Mouse (Mus musculus): ENCODE measurements around the gene U2af1.
"Not testable (repeated sequence)": the region's sequence is repeated elsewhere in the genome, so short reads cannot be mapped to it uniquely, and the experiment has no call there.

U2af1 gene

DNA sequence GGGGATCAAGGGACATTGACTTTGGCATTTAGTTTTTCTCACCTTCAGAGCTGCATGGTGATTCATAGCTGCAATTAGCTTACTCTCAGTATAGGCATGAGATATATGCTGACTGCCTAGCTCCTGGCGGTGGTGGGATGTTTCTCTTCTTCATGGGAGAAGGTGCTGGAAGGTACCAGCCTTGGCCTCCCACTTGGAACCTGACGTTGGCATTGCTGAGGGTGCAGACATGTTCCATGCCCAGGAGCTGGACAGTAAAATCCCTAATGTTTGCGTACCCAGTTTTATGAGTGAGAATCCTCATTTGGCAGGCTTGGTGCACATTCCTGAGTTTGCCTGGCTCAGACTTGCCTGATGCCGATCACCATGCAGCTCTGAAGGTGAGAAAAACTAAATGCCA is 35.6 kb downstream of the U2af1 start:
- no peak for DNase-seq (ENCODE audit: low read depth, low spot score)

- no peak for DNase-seq (ENCODE audit: low read depth, low spot score)
Observed at GRCm38 (mm10) chr17:31613086-31613755, 45.5 kb downstream of the U2af1 start.

GRCm38 (mm10) chr17:31609895-31610294 is 48.8 kb downstream of the U2af1 start:
- DNase-seq (ENCODE audit: low read depth, low spot score): no peak

DNA sequence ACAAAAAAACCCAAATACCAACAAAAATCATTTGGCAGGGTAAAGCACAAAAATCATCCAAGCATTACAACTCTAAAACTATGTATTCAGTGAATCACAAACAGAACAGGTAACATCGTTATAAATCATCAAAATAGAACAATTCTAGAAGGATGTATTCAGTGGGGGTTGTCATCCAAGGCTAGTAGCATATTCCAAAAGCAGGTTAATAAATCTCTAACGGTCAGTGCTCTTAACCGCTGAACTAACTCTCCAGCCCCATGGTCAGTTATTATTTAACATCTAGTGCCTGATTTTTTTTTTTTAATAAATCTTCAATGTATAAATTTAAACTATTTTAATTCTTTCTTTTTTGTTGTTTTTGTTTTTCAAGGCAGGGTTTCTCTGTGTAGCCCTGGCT is 49.5 kb downstream of the U2af1 start:
- not testable (repeated sequence) for DNase-seq (ENCODE audit: low read depth, low spot score)

GRCm38 (mm10) chr17:31607256-31607951 is 51.3 kb downstream of the U2af1 start:
- no peak for DNase-seq (ENCODE audit: low read depth, low spot score)

DNA sequence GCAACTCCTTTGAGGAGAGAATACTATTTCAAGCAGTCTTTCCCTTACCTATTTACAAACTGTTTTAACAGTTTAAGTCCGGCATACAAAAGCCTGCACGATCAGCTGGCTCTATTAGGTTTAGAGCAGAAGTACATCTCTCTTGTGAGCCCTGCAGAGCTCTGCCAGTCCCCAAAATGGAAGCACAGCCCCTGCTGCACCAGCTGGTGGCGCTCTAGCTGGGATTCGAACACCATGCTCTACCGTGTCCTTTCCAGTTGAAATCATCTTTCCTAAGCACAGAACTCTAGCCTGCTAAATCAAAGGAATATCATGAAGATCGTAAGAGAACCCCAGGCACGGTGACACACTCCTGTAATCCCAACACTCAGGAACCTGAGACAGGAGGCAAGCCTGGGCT is 52.3 kb downstream of the U2af1 start:
- DNase-seq (ENCODE audit: low read depth, low spot score): no peak

GRCm38 (mm10) chr17:31598593-31598992 is 60.1 kb downstream of the U2af1 start:
- DNase-seq (ENCODE audit: low read depth, low spot score): no peak

- no peak for DNase-seq (ENCODE audit: low read depth, low spot score)
Observed at GRCm38 (mm10) chr17:31597957-31598356, 60.7 kb downstream of the U2af1 start.

All from CD4-positive helper T cell, adult 2 months (primary cell).